Mouse (Mus musculus) limb, embryonic 15.5 days (tissue): ENCODE data around the gene Gm42791. TPM values are rescaled to one million over a fixed set of nuclear protein-coding genes. Genes with fewer than 3 reads are reported as not detected.
A peak's percentile ranks its signal among the peaks of the same experiment; 100 is the strongest.

Experiments used
- ATAC-seq: fragments of 200-750 bp; cut with Nextera tagmentation; 2 replicates; pipeline ENCODE4 v1.8.0; 2017; ENCODE audit warnings: low read depth, moderate TSS enrichment; ENCODE audit not compliant: insufficient number of reproducible peaks, low FRiP score, low TSS enrichment
- H3K27ac ChIP-seq: fragments of 300-500 bp; sonication (generic); 2 replicates; pipeline ENCODE4 v1.5.1; 2015; ENCODE audit warnings: moderate library complexity, mild to moderate bottlenecking, inconsistent platforms
- H3K27me3 ChIP-seq: fragments of 300-500 bp; sonication (generic); 2 replicates; pipeline ENCODE4 v1.6.1; 2015; ENCODE audit warnings: inconsistent platforms
- H3K36me3 ChIP-seq: fragments of 300-500 bp; sonication (generic); 2 replicates; pipeline ENCODE4 v1.6.1; 2015; ENCODE audit warnings: inconsistent platforms
- H3K4me1 ChIP-seq: fragments of 300-500 bp; sonication (generic); 2 replicates; pipeline ENCODE4 v1.6.1; 2015; ENCODE audit warnings: inconsistent platforms
- H3K4me2 ChIP-seq: fragments of 300-500 bp; sonication (generic); 2 replicates; pipeline ENCODE4 v1.6.1; 2015; ENCODE audit warnings: mild to moderate bottlenecking, inconsistent platforms
- H3K4me3 ChIP-seq: fragments of 300-500 bp; sonication (generic); 2 replicates; pipeline ENCODE4 v1.5.1; 2015; ENCODE audit warnings: mild to moderate bottlenecking, inconsistent platforms
- H3K9ac ChIP-seq: fragments of 300-500 bp; sonication (generic); 2 replicates; pipeline ENCODE4 v1.6.1; 2015; ENCODE audit warnings: inconsistent platforms
- H3K9me3 ChIP-seq: fragments of 300-500 bp; sonication (generic); 2 replicates; pipeline ENCODE4 v1.6.1; 2016; ENCODE audit warnings: inconsistent platforms
- WGBS: fragments of 180-500 bp; shearing (Covaris S2); methylation state at CpG from one replicate; pipeline ENCODE4 v1.1.7; 2015; 5-methylcytosine and 5-hydroxymethylcytosine counted together
- polyA plus RNA-seq: library from polyadenylated mRNA; unstranded; fragments of >200 nt; fragmentation: Nextera tagmentation; extraction: Ambion mirVana; gene quantifications from 2 replicates; pipeline ENCODE4 v1.2.1, GENCODE M21; 2015

The Gm42791 gene
- polyA plus RNA-seq, 1 experiment from 2014 or later: 3.7 TPM

- no peak overlapping the region for H3K4me2 ChIP-seq
- H3K9me3 ChIP-seq: no peaks in the 10 kb centered on the region
- H3K27me3 ChIP-seq: no peaks in the 10 kb centered on the region
- WGBS: 88% methylated on average over 3 of the region's 4 CpGs
- H3K4me3 ChIP-seq: no peak overlapping the region
- no peak for ATAC-seq
- H3K27ac ChIP-seq: no peak overlapping the region
- no peaks in the 10 kb centered on the region for H3K36me3 ChIP-seq
- H3K4me1 ChIP-seq: peaks cover 16% of the 10 kb centered on the region
- H3K9ac ChIP-seq: no peak overlapping the region
Measured at GRCm38 (mm10) chr5:148947412-148947811, 47.5 kb downstream of the Gm42791 start.

- Histone ChIP-seq H3K27me3 (no peaks in the 10 kb centered on the region), H3K9me3 (no peaks in the 10 kb centered on the region), H3K4me1 (peaks cover 16% of the 10 kb centered on the region), H3K9ac (no peak overlapping the region), H3K4me3 (no peak overlapping the region), H3K27ac (no peak overlapping the region), H3K4me2 (no peak overlapping the region), H3K36me3 (no peaks in the 10 kb centered on the region)
- no peak for ATAC-seq
- WGBS: 73% methylated on average over 5 of the region's 5 CpGs
Measured at GRCm38 (mm10) chr5:148946787-148947186, 48.2 kb downstream of the Gm42791 start.

- no peaks in the 10 kb centered on the region for H3K27me3 ChIP-seq
- no peaks in the 10 kb centered on the region for H3K36me3 ChIP-seq
- no peak overlapping the region for H3K4me3 ChIP-seq
- H3K27ac ChIP-seq: no peak overlapping the region
- no peak overlapping the region for H3K9ac ChIP-seq
- 68% methylated on average over 2 of the region's 2 CpGs for WGBS
- no peaks in the 10 kb centered on the region for H3K9me3 ChIP-seq
- ATAC-seq: no peak
- H3K4me2 ChIP-seq: no peak overlapping the region
- H3K4me1 ChIP-seq: peaks cover 16% of the 10 kb centered on the region
Measured at GRCm38 (mm10) chr5:148945735-148946134, 49.2 kb downstream of the Gm42791 start.

GRCm38 (mm10) chr5:148944024-148944423 is 50.9 kb downstream of the Gm42791 start:
- Histone ChIP-seq H3K27me3 (no peaks in the 10 kb centered on the region), H3K27ac (no peak overlapping the region), H3K4me1 (peaks cover 11% of the 10 kb centered on the region), H3K4me2 (no peak overlapping the region), H3K9me3 (no peaks in the 10 kb centered on the region), H3K4me3 (no peak overlapping the region), H3K9ac (no peak overlapping the region), H3K36me3 (no peaks in the 10 kb centered on the region)
- no peak for ATAC-seq
- 25% methylated on average over 8 of the region's 8 CpGs for WGBS

- Histone ChIP-seq H3K4me3 (no peak overlapping the region), H3K27ac (0 out of 2 replicates have a peak overlapping the region, but pooled peaks have one; percentile 9), H3K4me2 (no peak overlapping the region), H3K9me3 (no peaks in the 10 kb centered on the region), H3K27me3 (no peaks in the 10 kb centered on the region), H3K9ac (no peak overlapping the region), H3K4me1 (peaks cover 9% of the 10 kb centered on the region), H3K36me3 (no peaks in the 10 kb centered on the region)
- WGBS: 85% methylated on average over 10 of the region's 10 CpGs
- no peak for ATAC-seq
Measured at GRCm38 (mm10) chr5:148943444-148943843, 51.5 kb downstream of the Gm42791 start.

GRCm38 (mm10) chr5:148942957-148943356 is 52.0 kb downstream of the Gm42791 start:
- H3K4me1 ChIP-seq: peaks cover 9% of the 10 kb centered on the region
- no peak overlapping the region for H3K4me2 ChIP-seq
- no peak overlapping the region for H3K27ac ChIP-seq
- no peaks in the 10 kb centered on the region for H3K27me3 ChIP-seq
- no peaks in the 10 kb centered on the region for H3K9me3 ChIP-seq
- H3K4me3 ChIP-seq: no peak overlapping the region
- ATAC-seq: no peak
- WGBS: 78% methylated on average over 11 of the region's 11 CpGs
- H3K36me3 ChIP-seq: no peaks in the 10 kb centered on the region
- H3K9ac ChIP-seq: no peak overlapping the region

GRCm38 (mm10) chr5:148942305-148942704 is 52.6 kb downstream of the Gm42791 start:
- WGBS: 97% methylated on average over 6 of the region's 6 CpGs

GRCm38 (mm10) chr5:148941867-148942266 is 53.1 kb downstream of the Gm42791 start:
- ATAC-seq: no peak
- H3K27ac ChIP-seq: no peak overlapping the region
- H3K9me3 ChIP-seq: no peaks in the 10 kb centered on the region
- WGBS: 77% methylated on average over 10 of the region's 10 CpGs
- no peak overlapping the region for H3K9ac ChIP-seq
- peaks cover 9% of the 10 kb centered on the region for H3K4me1 ChIP-seq
- no peaks in the 10 kb centered on the region for H3K36me3 ChIP-seq
- no peak overlapping the region for H3K4me2 ChIP-seq
- H3K4me3 ChIP-seq: no peak overlapping the region
- no peaks in the 10 kb centered on the region for H3K27me3 ChIP-seq

More at GRCm38 (mm10) chr5:148942305-148942704, 52.6 kb downstream of the Gm42791 start:
- ATAC-seq: no peak
- H3K27me3 ChIP-seq: no peaks in the 10 kb centered on the region
- H3K9me3 ChIP-seq: no peaks in the 10 kb centered on the region
- no peak overlapping the region for H3K27ac ChIP-seq
- peaks cover 9% of the 10 kb centered on the region for H3K4me1 ChIP-seq
- no peak overlapping the region for H3K4me2 ChIP-seq
- H3K4me3 ChIP-seq: no peak overlapping the region
- no peak overlapping the region for H3K9ac ChIP-seq
- H3K36me3 ChIP-seq: no peaks in the 10 kb centered on the region

- H3K4me1 ChIP-seq: peaks cover 15% of the 10 kb centered on the region
- H3K9me3 ChIP-seq: no peaks in the 10 kb centered on the region
- H3K27me3 ChIP-seq: no peaks in the 10 kb centered on the region
- no peak overlapping the region for H3K4me2 ChIP-seq
- H3K27ac ChIP-seq: no peak overlapping the region
- WGBS: 34% methylated on average over 11 of the region's 11 CpGs
- H3K4me3 ChIP-seq: no peak overlapping the region
- no peak for ATAC-seq
- H3K9ac ChIP-seq: no peak overlapping the region
- H3K36me3 ChIP-seq: no peaks in the 10 kb centered on the region
Measured at GRCm38 (mm10) chr5:148939948-148940382, 55.0 kb downstream of the Gm42791 start.

- Histone ChIP-seq H3K27ac (no peak overlapping the region; the same call in 1 of the 2 replicates), H3K36me3 (no peaks in the 10 kb centered on the region), H3K4me1 (peaks cover 15% of the 10 kb centered on the region), H3K27me3 (no peaks in the 10 kb centered on the region), H3K9ac (no peak overlapping the region), H3K4me3 (no peak overlapping the region), H3K4me2 (no peak overlapping the region), H3K9me3 (no peaks in the 10 kb centered on the region)
- WGBS: 45% methylated on average over 3 of the region's 3 CpGs
- no peak for ATAC-seq
Measured at GRCm38 (mm10) chr5:148936516-148936951, 58.4 kb downstream of the Gm42791 start.

GRCm38 (mm10) chr5:148935871-148936270 is 59.1 kb downstream of the Gm42791 start:
- Histone ChIP-seq H3K9ac (no peak overlapping the region), H3K4me2 (no peak overlapping the region), H3K9me3 (no peaks in the 10 kb centered on the region), H3K4me3 (no peak overlapping the region), H3K4me1 (peaks cover 15% of the 10 kb centered on the region), H3K36me3 (no peaks in the 10 kb centered on the region), H3K27ac (peak overlapping the region; percentile 38; the same call in 1 of the 2 replicates), H3K27me3 (no peaks in the 10 kb centered on the region)
- ATAC-seq: no peak
- WGBS: 74% methylated on average over 6 of the region's 6 CpGs

GRCm38 (mm10) chr5:148935071-148935821 is 59.7 kb downstream of the Gm42791 start:
- Histone ChIP-seq H3K4me1 (peaks cover 15% of the 10 kb centered on the region), H3K27me3 (no peaks in the 10 kb centered on the region), H3K9ac (no peak overlapping the region), H3K27ac (no peak overlapping the region), H3K4me3 (no peak overlapping the region), H3K36me3 (no peaks in the 10 kb centered on the region), H3K4me2 (no peak overlapping the region), H3K9me3 (no peaks in the 10 kb centered on the region)
- 32% methylated on average over 7 of the region's 7 CpGs for WGBS
- no peak for ATAC-seq
